Mouse (Mus musculus): Measurements from ENCODE around the gene Pld3. TPM values are rescaled to one million over a fixed set of nuclear protein-coding genes. Genes with fewer than 3 reads are reported as not detected.

Gene Pld3
- polyA plus RNA-seq (2012; rRNA removed): 142 and 163 TPM in 2 replicates

GRCm38 (mm10) chr7:27552931-27553513 is at the start of gene Pld3, which contains the start of gene 2310022A10Rik:
Gene Pld3 (minus strand): TSS chr7:27553218.
Gene 2310022A10Rik (plus strand): TSS chr7:27553233.
- H3K27ac ChIP-seq (ENCODE audit: insufficient read depth, low read depth, low read length): peak within 1 kb of the TSS; percentile 72
- peak within 1 kb of the TSS; percentile 80 for H3K4me3 ChIP-seq (ENCODE audit: insufficient read depth, low read depth, low read length)
- TF ChIP-seq POLR2A (IDR thresholded peaks at IDR 0.05; ENCODE audit: low read depth, low read length) (peak; percentile 58), CTCF (conservative IDR thresholded peaks at IDR 0.05; ENCODE audit: insufficient read depth, insufficient read length, low read depth, low read length) (no peak)
- under 1% methylated on average over 41 of the region's 41 CpGs for whole genome bisulfite sequencing
- H3K27me3 ChIP-seq (replicated peaks; ENCODE audit: control insufficient read depth, insufficient read depth, low read length): no peaks in the 10 kb centered on the region
- DNase-seq: peak; percentile 99
- H3K4me1 ChIP-seq (ENCODE audit: control insufficient read depth, insufficient read depth, low read length): peaks cover 4% of the 10 kb centered on the region; the same call in 1 of the 2 replicates
- H3K36me3 ChIP-seq (ENCODE audit: control insufficient read depth, insufficient read depth, low read length): no peaks in the 10 kb centered on the region

- 74% methylated on average over 2 of the region's 2 CpGs for WGBS
- TF ChIP-seq POLR2A (IDR thresholded peaks at IDR 0.05; ENCODE audit: low read depth, low read length): no peak
- no peak for TF ChIP-seq CTCF (conservative IDR thresholded peaks at IDR 0.05; ENCODE audit: insufficient read depth, insufficient read length, low read depth, low read length)
- H3K27me3 ChIP-seq (replicated peaks; ENCODE audit: control insufficient read depth, insufficient read depth, low read length): no peaks in the 10 kb centered on the region
- DNase-seq: no peak
- peaks cover 32% of the 10 kb centered on the region for H3K4me1 ChIP-seq (ENCODE audit: control insufficient read depth, insufficient read depth, low read length)
- no peak overlapping the region for H3K4me3 ChIP-seq (ENCODE audit: insufficient read depth, low read depth, low read length)
- H3K27ac ChIP-seq (ENCODE audit: insufficient read depth, low read depth, low read length): no peak overlapping the region
- no peaks in the 10 kb centered on the region for H3K36me3 ChIP-seq (ENCODE audit: control insufficient read depth, insufficient read depth, low read length)
Measured at GRCm38 (mm10) chr7:27602161-27602560, 49.1 kb upstream of the Pld3 start.

DNA sequence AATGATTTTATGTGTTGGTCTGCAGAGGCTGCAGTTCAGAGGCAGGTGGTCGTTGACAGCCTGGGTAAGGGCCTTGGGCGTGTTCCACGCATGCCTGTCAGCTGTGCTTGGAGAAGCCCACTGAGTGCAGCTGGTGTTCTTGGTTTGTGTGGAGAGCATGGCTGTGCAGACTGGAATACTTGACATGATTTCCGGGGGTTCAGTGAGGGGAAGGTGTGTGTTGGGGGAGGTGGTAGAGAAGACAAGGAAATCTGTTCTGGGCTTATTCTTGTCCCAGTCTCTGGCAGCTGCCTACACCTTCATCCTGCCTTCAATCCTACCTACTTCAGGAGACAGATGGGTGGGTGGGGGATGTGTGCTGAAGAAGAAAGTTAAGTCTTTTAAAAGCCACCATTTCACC is 48.6 kb upstream of the Pld3 start:
- H3K27me3 ChIP-seq (replicated peaks; ENCODE audit: control insufficient read depth, insufficient read depth, low read length): no peaks in the 10 kb centered on the region
- peaks cover 32% of the 10 kb centered on the region for H3K4me1 ChIP-seq (ENCODE audit: control insufficient read depth, insufficient read depth, low read length)
- no peak overlapping the region for H3K27ac ChIP-seq (ENCODE audit: insufficient read depth, low read depth, low read length)
- TF ChIP-seq CTCF (conservative IDR thresholded peaks at IDR 0.05; ENCODE audit: insufficient read depth, insufficient read length, low read depth, low read length) (no peak), POLR2A (IDR thresholded peaks at IDR 0.05; ENCODE audit: low read depth, low read length) (no peak)
- no peak overlapping the region for H3K4me3 ChIP-seq (ENCODE audit: insufficient read depth, low read depth, low read length)
- 71% methylated on average over 4 of the region's 4 CpGs for WGBS
- DNase-seq: no peak
- no peaks in the 10 kb centered on the region for H3K36me3 ChIP-seq (ENCODE audit: control insufficient read depth, insufficient read depth, low read length)

DNA sequence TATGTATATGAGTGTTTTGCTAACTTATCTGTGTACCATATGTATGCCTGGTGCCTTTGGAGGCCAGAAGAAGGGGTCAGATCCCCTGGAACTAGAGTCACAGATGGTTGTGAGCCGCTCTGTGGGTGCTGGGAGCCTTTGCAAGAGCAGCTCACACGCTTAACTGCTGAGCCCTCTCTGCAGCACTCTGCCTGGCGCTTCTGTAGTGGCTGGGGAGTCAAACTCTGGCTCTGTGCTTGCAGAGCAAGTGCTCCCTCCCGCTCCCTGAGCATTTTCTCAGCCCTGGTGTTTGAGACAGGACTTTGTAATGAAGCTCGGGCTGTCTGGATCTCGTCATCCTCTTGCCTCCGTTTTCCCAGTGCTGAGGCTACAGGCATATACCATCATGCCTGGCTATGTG is 45.0 kb upstream of the Pld3 start:
- Histone ChIP-seq H3K27me3 (replicated peaks; ENCODE audit: control insufficient read depth, insufficient read depth, low read length) (no peaks in the 10 kb centered on the region), H3K36me3 (ENCODE audit: control insufficient read depth, insufficient read depth, low read length) (no peaks in the 10 kb centered on the region), H3K4me3 (ENCODE audit: insufficient read depth, low read depth, low read length) (no peak overlapping the region), H3K4me1 (ENCODE audit: control insufficient read depth, insufficient read depth, low read length) (peaks cover 19% of the 10 kb centered on the region), H3K27ac (ENCODE audit: insufficient read depth, low read depth, low read length) (no peak overlapping the region)
- 77% methylated on average over 7 of the region's 7 CpGs for WGBS
- DNase-seq: no peak
- TF ChIP-seq POLR2A (IDR thresholded peaks at IDR 0.05; ENCODE audit: low read depth, low read length): no peak
- TF ChIP-seq CTCF (conservative IDR thresholded peaks at IDR 0.05; ENCODE audit: insufficient read depth, insufficient read length, low read depth, low read length): no peak

DNA sequence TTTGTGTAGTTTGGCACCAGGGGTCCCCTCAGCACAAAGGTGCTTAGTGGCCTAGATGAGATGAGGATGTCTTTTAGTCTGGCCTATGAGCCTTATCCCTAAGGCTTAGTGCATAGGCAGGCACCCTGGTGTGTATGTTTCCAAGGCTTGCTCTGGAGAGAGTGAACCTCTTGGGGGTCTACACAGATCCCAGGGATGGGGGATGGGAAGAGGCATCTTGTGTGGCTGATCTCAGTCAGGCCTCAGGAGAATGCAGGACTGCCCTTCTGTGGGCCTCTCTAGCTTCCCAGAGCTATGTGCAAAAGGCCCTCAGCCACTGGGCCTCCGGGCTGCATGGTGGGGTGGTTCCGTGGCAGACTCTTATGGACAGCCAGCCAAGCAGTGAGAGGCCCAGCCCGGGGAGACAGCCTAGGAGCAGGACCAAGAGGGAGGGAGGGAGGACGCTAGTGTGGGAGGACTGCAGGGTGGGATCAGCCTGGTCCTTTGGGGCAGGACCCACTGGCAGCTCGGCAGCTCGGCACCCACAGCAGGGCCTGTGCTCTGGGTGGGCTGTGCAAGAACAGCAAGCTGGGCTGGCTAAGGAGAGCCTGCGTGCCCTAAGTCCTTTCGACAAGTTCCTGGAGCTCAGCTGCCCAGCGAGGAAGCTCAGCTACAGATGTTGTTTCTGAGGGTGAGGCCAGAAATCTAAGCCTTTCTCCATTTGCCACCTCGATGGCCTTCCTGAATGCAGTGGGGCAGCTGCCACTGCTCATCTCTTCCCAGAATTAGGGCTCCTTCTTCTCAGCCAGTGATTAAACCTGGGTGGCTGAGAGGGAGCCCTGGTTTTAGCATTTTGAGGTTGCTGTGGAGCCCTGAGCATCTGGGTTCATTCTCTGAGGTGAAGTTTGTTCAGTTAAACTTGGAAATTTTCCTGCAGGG is 43.8 kb upstream of the Pld3 start:
- Histone ChIP-seq H3K4me1 (ENCODE audit: control insufficient read depth, insufficient read depth, low read length) (peaks cover 14% of the 10 kb centered on the region), H3K4me3 (ENCODE audit: insufficient read depth, low read depth, low read length) (no peak overlapping the region), H3K27me3 (replicated peaks; ENCODE audit: control insufficient read depth, insufficient read depth, low read length) (no peaks in the 10 kb centered on the region), H3K27ac (ENCODE audit: insufficient read depth, low read depth, low read length) (peak overlapping the region; percentile 4; the same call in 1 of the 2 replicates), H3K36me3 (ENCODE audit: control insufficient read depth, insufficient read depth, low read length) (no peaks in the 10 kb centered on the region)
- TF ChIP-seq CTCF (conservative IDR thresholded peaks at IDR 0.05; ENCODE audit: insufficient read depth, insufficient read length, low read depth, low read length) (no peak), POLR2A (IDR thresholded peaks at IDR 0.05; ENCODE audit: low read depth, low read length) (no peak)
- peak; percentile 24 for DNase-seq
- 38% methylated on average over 10 of the region's 10 CpGs for WGBS

DNA sequence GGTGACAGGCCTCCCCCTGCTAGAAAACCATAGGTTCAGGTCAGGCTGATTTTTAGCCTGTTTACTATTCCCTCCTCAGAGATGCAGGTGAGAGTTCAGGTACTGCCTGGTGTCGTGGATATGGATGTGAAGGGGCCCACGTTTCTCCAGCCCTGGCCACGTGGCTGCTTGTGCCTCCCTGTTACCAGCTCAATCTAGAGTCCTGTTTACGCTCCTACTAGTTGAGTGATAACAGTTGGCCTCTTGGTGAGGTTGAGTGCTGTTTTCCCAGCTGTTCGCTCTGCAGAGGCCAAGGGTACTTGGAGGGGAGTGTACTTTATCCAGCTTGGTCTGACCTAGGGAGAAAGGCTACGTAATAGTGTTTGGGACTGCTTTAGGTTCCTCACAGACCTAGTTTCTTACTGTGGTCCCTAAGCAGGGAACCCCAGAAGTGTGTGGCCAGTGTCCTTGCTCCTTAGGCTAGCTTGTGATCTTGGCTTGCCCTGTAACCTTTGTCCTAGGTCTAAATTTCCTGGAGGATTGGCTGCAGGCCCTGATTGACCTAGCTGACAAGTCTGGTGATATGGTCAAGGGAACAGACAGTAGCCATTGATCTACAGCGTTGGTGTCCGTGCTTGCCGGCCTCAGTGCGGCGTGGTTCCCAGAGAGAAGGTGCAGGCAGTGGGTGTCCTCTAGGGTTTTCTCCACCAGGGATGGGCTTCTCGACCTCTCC is 40.1 kb upstream of the Pld3 start:
- Histone ChIP-seq H3K4me3 (ENCODE audit: insufficient read depth, low read depth, low read length) (peak overlapping the region; percentile 91), H3K36me3 (ENCODE audit: control insufficient read depth, insufficient read depth, low read length) (no peaks in the 10 kb centered on the region), H3K4me1 (ENCODE audit: control insufficient read depth, insufficient read depth, low read length) (peaks cover 14% of the 10 kb centered on the region), H3K27ac (ENCODE audit: insufficient read depth, low read depth, low read length) (peak overlapping the region; percentile 95), H3K27me3 (replicated peaks; ENCODE audit: control insufficient read depth, insufficient read depth, low read length) (no peaks in the 10 kb centered on the region)
- 25% methylated on average over 12 of the region's 12 CpGs for WGBS
- peak; percentile 88 for DNase-seq
- TF ChIP-seq CTCF (conservative IDR thresholded peaks at IDR 0.05; ENCODE audit: insufficient read depth, insufficient read length, low read depth, low read length) (no peak), POLR2A (IDR thresholded peaks at IDR 0.05; ENCODE audit: low read depth, low read length) (no peak)

All from kidney, adult 2 months (tissue).